Mouse (Mus musculus) liver, embryonic 14.5 days (tissue): ENCODE measurements at regions not wholly inside any gene's neighbourhood (a gene's known extent, or its start where the extent isn't known, plus 50 kb on each side); places are given as distances from the start of the nearest gene placed in this dataset.

Experiments
- ATAC-seq: fragments of 200-750 bp; cut with Nextera tagmentation; 2 replicates; pipeline ENCODE4 v1.8.0; 2017; ENCODE audit warnings: moderate number of reproducible peaks, mild to moderate bottlenecking, moderate library complexity; ENCODE audit not compliant: insufficient read depth
- DNase-seq, 3 experiments: peaks; one replicate each; pipeline ENCODE4 v3.0.0-alpha.2; 2012 to 2013; ENCODE audit warnings: low read depth in 3 of 3, low spot score in 3 of 3
- H3K27ac ChIP-seq: fragments of 300-500 bp; sonication (generic); 2 replicates; pipeline ENCODE4 v1.5.1; 2014; ENCODE audit warnings: moderate library complexity, mild to moderate bottlenecking, control low read depth, inconsistent platforms
- H3K27me3 ChIP-seq: fragments of 300-500 bp; sonication (generic); 2 replicates; pipeline ENCODE4 v1.6.1; 2014; ENCODE audit warnings: mild to moderate bottlenecking, low read length, moderate library complexity; ENCODE audit not compliant: control insufficient read depth, insufficient read depth
- H3K36me3 ChIP-seq: fragments of 300-500 bp; sonication (generic); replicated peaks from 2 replicates; pipeline ENCODE4 v1.6.1; 2014; ENCODE audit warnings: low read depth; ENCODE audit not compliant: control insufficient read depth, insufficient read depth
- H3K4me1 ChIP-seq, 2 experiments: fragments of 200-500 bp in 1 of 2; fragments of 300-500 bp in 1 of 2; sonication (generic) in 1 of 2; replicated peaks; 2 replicates each; pipeline ENCODE4 v1.6.1; 2012 to 2014; ENCODE audit warnings: antibody characterized with exemption in 1 of 2, inconsistent platforms in 1 of 2, low read length in 1 of 2; ENCODE audit not compliant: control insufficient read depth in 2 of 2, insufficient read depth in 2 of 2
- H3K4me2 ChIP-seq: fragments of 300-500 bp; sonication (generic); 2 replicates; pipeline ENCODE4 v1.6.1; 2014; ENCODE audit warnings: low read depth, mild to moderate bottlenecking, control low read depth, moderate library complexity
- H3K4me3 ChIP-seq, 2 experiments: fragments of 200-500 bp in 1 of 2; fragments of 300-500 bp in 1 of 2; sonication (generic) in 1 of 2; 2 replicates each; pipeline ENCODE4 v1.5.1; 2012 to 2014; ENCODE audit warnings: low read depth in 2 of 2, low read length in 2 of 2, mild to moderate bottlenecking in 2 of 2, control low read depth in 1 of 2, inconsistent platforms in 1 of 2, moderate library complexity in 1 of 2; ENCODE audit not compliant: insufficient read depth in 1 of 2
- H3K9ac ChIP-seq: fragments of 300-500 bp; sonication (generic); replicated peaks from 2 replicates; pipeline ENCODE4 v1.6.1; 2014; ENCODE audit warnings: mild to moderate bottlenecking, control low read depth, moderate library complexity
- H3K9me3 ChIP-seq: fragments of 300-500 bp; sonication (generic); 2 replicates; pipeline ENCODE4 v1.6.1; 2016; ENCODE audit warnings: low read length, mixed read lengths; ENCODE audit not compliant: control insufficient read depth
- CTCF ChIP-seq: IDR thresholded peaks from 2 replicates; pipeline ENCODE4 v1.5.1; 2016; ENCODE audit warnings: antibody characterized with exemption, low read depth, control low read depth
- EP300 ChIP-seq: IDR thresholded peaks from 2 replicates; pipeline ENCODE4 v1.6.1; 2016; ENCODE audit warnings: antibody characterized with exemption, low read depth
- WGBS: fragments of 180-500 bp; shearing (Covaris S2); extraction: QIAGEN DNeasy Blood & Tissue Kit; methylation state at CpG from one replicate; pipeline ENCODE4 v1.1.7; 2014; ENCODE audit not compliant: insufficient replicate concordance; 5-methylcytosine and 5-hydroxymethylcytosine counted together

DNA sequence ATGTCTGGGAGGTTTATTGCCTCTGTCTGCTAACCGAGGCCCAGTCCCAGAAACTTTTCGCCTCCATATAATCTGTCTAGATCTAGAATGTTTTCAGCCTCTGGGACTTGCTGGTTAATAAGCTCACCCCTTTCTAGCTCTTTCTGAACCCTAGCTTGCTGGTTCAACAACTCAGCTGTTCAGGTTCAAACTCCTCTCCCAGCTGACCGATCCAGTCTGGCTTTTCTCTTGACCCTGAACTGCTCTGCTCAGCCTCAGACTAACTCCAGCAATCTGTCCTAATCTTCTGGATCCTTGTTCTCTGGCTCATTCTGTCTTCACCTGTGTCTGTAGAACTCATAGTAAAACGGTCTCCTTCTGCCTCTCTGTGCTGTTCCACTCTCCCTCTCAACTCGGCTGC, 86.2 kb upstream of the Plxnc1 start:
- DNase-seq = no peak
- TF ChIP-seq CTCF (no peak), EP300 (no peak)
- Histone ChIP-seq H3K4me2 (no peak overlapping the region), H3K9me3 (no peaks in the 10 kb centered on the region), H3K4me3 (no peak overlapping the region), H3K9ac (no peak overlapping the region), H3K4me1 (no peaks in the 10 kb centered on the region), H3K27me3 (no peaks in the 10 kb centered on the region), H3K36me3 (no peaks in the 10 kb centered on the region), H3K27ac (no peak overlapping the region)
- ATAC-seq = no peak
- WGBS = 61% methylated on average over 5 of the region's 5 CpGs

DNA sequence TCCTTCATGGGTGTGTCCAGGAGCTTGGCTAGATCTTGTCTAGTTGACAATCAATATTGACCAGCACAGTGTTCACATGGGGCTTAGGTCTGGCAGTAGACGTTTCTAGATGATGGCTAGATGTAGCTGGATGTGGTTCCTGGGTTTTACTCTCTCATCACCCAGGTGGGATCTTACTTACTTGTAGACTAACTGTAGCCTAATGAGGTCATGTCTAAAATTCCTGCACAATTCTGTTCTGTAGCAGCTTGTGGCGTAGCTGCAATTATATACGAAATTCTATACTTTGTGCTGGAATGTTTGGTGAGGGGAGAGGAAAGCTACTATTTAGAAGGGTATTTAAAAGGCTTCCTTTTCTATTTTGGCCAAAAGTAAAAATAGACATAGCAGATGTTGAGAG, 84.9 kb upstream of the Plxnc1 start:
- Histone ChIP-seq H3K36me3 (no peaks in the 10 kb centered on the region), H3K27me3 (no peaks in the 10 kb centered on the region), H3K4me3 (no peak overlapping the region), H3K4me1 (no peaks in the 10 kb centered on the region), H3K27ac (no peak overlapping the region), H3K9ac (no peak overlapping the region), H3K4me2 (no peak overlapping the region), H3K9me3 (no peaks in the 10 kb centered on the region)
- WGBS = 52% methylated on average over 3 of the region's 3 CpGs
- no peak for ATAC-seq
- no peak for DNase-seq
- TF ChIP-seq EP300 = no peak

DNA sequence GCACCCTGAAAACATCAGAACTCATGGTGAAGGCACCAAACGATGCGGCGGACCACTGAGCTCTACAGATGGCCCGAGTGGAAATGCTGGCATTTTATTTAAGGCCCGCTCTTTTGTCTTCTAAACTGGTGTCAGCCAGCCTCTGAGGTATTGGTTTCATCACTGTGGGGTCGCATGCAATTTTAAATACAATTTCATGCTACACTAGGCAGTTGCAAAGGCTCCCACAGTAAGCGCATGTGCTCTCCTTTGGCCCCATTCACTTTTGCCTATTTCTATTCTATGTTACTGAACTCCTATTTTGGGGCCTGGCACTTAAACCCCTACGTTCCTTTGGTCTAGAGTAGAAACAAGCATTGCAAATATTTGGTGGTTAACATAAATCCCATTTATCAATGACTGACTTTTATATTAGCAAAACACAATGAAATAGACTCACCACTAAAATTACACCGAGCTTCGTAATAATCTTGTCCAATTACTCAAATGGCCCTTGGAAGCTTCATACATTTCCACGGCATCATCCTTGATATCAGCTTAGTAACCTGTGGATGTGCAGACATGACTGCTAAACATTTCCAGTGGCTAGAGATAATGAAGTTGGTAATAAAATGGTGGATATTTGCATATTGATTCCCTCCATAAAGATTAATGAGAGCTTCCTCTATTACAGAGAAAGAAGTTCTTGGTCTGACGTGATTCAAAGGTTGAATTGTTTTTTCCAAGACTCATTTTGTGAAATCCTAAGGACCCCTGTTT, 81.1 kb upstream of the Plxnc1 start:
- Histone ChIP-seq H3K4me1 (no peaks in the 10 kb centered on the region), H3K27ac (no peak overlapping the region), H3K27me3 (no peaks in the 10 kb centered on the region), H3K9ac (no peak overlapping the region), H3K4me2 (no peak overlapping the region), H3K4me3 (no peak overlapping the region), H3K9me3 (no peaks in the 10 kb centered on the region), H3K36me3 (no peaks in the 10 kb centered on the region)
- DNase-seq (no peak), ATAC-seq (no peak)
- TF ChIP-seq EP300 (no peak), CTCF (no peak)
- 71% methylated on average over 12 of the region's 12 CpGs for WGBS

DNA sequence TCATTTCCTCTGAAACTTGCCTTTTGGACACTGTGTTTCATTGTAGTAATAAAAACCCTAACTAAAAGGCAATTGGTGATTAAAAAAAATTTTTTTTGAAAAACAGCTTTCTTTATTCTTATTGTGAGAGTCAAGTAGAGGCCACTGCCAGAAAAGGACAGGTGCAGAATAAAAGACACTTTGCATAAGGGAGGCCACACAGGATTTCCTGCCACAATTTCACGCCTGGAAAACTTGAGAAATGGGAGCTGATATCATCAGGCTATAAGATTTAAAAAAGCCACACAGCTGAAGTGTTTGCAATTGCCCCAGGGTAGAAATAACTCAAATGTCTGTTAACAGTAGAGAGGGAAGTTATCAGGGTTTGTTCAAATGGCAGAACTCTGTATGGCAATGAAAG, 76.6 kb upstream of the Plxnc1 start:
- H3K27me3 ChIP-seq = no peaks in the 10 kb centered on the region
- TF ChIP-seq EP300 (no peak), CTCF (no peak)
- H3K36me3 ChIP-seq = no peaks in the 10 kb centered on the region
- no peak overlapping the region for H3K9ac ChIP-seq
- ATAC-seq (no peak), DNase-seq (no peak)
- no peak overlapping the region for H3K4me3 ChIP-seq
- no peaks in the 10 kb centered on the region for H3K9me3 ChIP-seq
- no peaks in the 10 kb centered on the region for H3K4me1 ChIP-seq
- H3K4me2 ChIP-seq = no peak overlapping the region
- WGBS = 15% methylated on average over 1 of the region's 1 CpGs
- H3K27ac ChIP-seq = no peak overlapping the region

DNA sequence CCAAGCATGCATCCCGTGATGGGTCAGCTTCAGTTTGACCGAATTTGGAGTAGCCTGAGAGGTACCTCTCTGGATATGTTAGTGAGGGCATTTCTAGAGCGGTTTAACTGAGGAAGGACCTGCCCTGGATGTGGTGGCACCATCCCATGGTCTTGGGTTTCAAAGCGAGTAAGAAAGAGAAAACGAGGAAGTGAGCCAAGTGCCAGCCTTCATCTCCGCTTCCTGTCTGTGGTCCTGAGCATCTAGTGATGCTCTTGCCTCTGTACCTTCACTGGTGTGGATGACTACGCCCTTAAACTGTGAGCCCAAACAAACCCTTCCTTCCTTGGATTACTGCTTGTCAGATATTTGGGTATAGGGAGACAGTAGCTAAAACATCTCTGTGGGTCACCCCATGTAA, 72.3 kb upstream of the Plxnc1 start:
- Histone ChIP-seq H3K27ac (no peak overlapping the region), H3K4me3 (no peak overlapping the region), H3K4me2 (no peak overlapping the region), H3K4me1 (no peaks in the 10 kb centered on the region), H3K9me3 (no peaks in the 10 kb centered on the region), H3K36me3 (no peaks in the 10 kb centered on the region), H3K9ac (no peak overlapping the region), H3K27me3 (no peaks in the 10 kb centered on the region)
- DNase-seq = no peak
- no peak for ATAC-seq
- TF ChIP-seq EP300 (no peak), CTCF (no peak)
- 60% methylated on average over 7 of the region's 7 CpGs for WGBS
